Mouse (Mus musculus) forebrain, embryonic 10.5 days (tissue): Measurements from ENCODE around the gene Rps25. TPM values are rescaled to one million over a fixed set of nuclear protein-coding genes. Genes with fewer than 3 reads are reported as not detected.
"Not testable (repeated sequence)": the region's sequence is repeated elsewhere in the genome, so short reads cannot be mapped to it uniquely, and the experiment has no call there.

Experiments used
- DNase-seq: peaks from one replicate; pipeline ENCODE4 v3.0.0-alpha.2; 2017; ENCODE audit warnings: low spot score; ENCODE audit errors: extremely low spot score
- H3K27ac ChIP-seq: fragments of 300-500 bp; sonication (generic); 2 replicates; pipeline ENCODE4 v1.5.1; 2016; ENCODE audit warnings: mild to moderate bottlenecking
- H3K27me3 ChIP-seq: fragments of 300-500 bp; sonication (generic); 2 replicates; pipeline ENCODE4 v1.6.1; 2016; ENCODE audit warnings: mild to moderate bottlenecking; ENCODE audit not compliant: poor library complexity, severe bottlenecking
- H3K36me3 ChIP-seq: fragments of 300-500 bp; sonication (generic); replicated peaks from 2 replicates; pipeline ENCODE4 v1.6.1; 2016; ENCODE audit warnings: mild to moderate bottlenecking, moderate library complexity
- H3K4me1 ChIP-seq: fragments of 300-500 bp; sonication (generic); 2 replicates; pipeline ENCODE4 v1.6.1; 2016
- H3K4me3 ChIP-seq: fragments of 300-500 bp; sonication (generic); 2 replicates; pipeline ENCODE4 v1.5.1; 2016; ENCODE audit warnings: mild to moderate bottlenecking, moderate library complexity
- H3K9me3 ChIP-seq: fragments of 300-500 bp; sonication (generic); 2 replicates; pipeline ENCODE4 v1.6.1; 2016; ENCODE audit warnings: mild to moderate bottlenecking, moderate library complexity
- WGBS: fragments of 180-500 bp; shearing (Covaris S2); methylation state at CpG from one replicate; pipeline ENCODE4 v1.1.7; 2016; 5-methylcytosine and 5-hydroxymethylcytosine counted together
- polyA plus RNA-seq: library from polyadenylated mRNA; unstranded; fragments of >200 nt; fragmentation: Nextera tagmentation; extraction: Ambion mirVana; gene quantifications from 2 replicates; pipeline ENCODE4 v1.2.1, GENCODE M21; 2016

Rps25 gene
- 2,069 and 2,211 TPM in 2 replicates for polyA plus RNA-seq

- Histone ChIP-seq H3K4me1 (peaks cover 26% of the 10 kb centered on the region), H3K27ac (peak within 1 kb of the TSS; percentile 97), H3K4me3 (peak within 1 kb of the TSS; percentile 92), H3K9me3 (no peaks in the 10 kb centered on the region), H3K27me3 (no peaks in the 10 kb centered on the region), H3K36me3 (peaks cover 75% of the 10 kb centered on the region)
- DNase-seq, result peak; percentile 97
- WGBS, result under 1% methylated on average over 51 of the region's 51 CpGs
These were observed at the start of gene Rps25, which contains the start of gene Trappc4 for GRCm38 (mm10) chr9:44406906-44407751. Gene Rps25, plus strand, starts transcription at chr9:44407139. Gene Trappc4, minus strand, starts transcription at chr9:44407600.

- no peaks in the 10 kb centered on the region for H3K27me3 ChIP-seq
- H3K9me3 ChIP-seq, result no peaks in the 10 kb centered on the region
- 76% methylated on average over 4 of the region's 4 CpGs for WGBS
- H3K4me3 ChIP-seq, result no peak overlapping the region
- DNase-seq, result no peak
- H3K36me3 ChIP-seq, result peaks cover 76% of the 10 kb centered on the region
- no peak overlapping the region for H3K27ac ChIP-seq
- H3K4me1 ChIP-seq, result peaks cover 8% of the 10 kb centered on the region
These were observed 49.7 kb upstream of the Rps25 start for GRCm38 (mm10) chr9:44357207-44357606.

GRCm38 (mm10) chr9:44361190-44361917 is 45.6 kb upstream of the Rps25 start, which contains the start of gene Vps11:
Gene Vps11, minus strand, starts transcription at chr9:44361670.
- Histone ChIP-seq H3K27ac (peak within 1 kb of the TSS; percentile 83), H3K4me3 (peak within 1 kb of the TSS; percentile 89), H3K36me3 (peaks cover 35% of the 10 kb centered on the region), H3K9me3 (no peaks in the 10 kb centered on the region), H3K27me3 (no peaks in the 10 kb centered on the region), H3K4me1 (peaks cover 8% of the 10 kb centered on the region)
- peak; percentile 97 for DNase-seq
- WGBS, result under 1% methylated on average over 44 of the region's 44 CpGs

GRCm38 (mm10) chr9:44361931-44362330 is 45.0 kb upstream of the Rps25 start:
- 44% methylated on average over 4 of the region's 4 CpGs for WGBS
- H3K27me3 ChIP-seq, H3K4me1 ChIP-seq, H3K9me3 ChIP-seq, DNase-seq: not testable (repeated sequence)
- Histone ChIP-seq H3K27ac (peak overlapping the region; percentile 83), H3K4me3 (peak overlapping the region; percentile 89), H3K36me3 (peaks cover 29% of the 10 kb centered on the region)

- Histone ChIP-seq H3K27me3 (no peaks in the 10 kb centered on the region), H3K36me3 (peaks cover 5% of the 10 kb centered on the region), H3K9me3 (no peaks in the 10 kb centered on the region), H3K4me1 (peaks cover 8% of the 10 kb centered on the region), H3K27ac (no peak overlapping the region), H3K4me3 (no peak overlapping the region)
- WGBS, result 60% methylated on average over 3 of the region's 3 CpGs
- no peak for DNase-seq
These were observed 42.5 kb upstream of the Rps25 start for GRCm38 (mm10) chr9:44364480-44364879.

GRCm38 (mm10) chr9:44373386-44373785 is 33.6 kb upstream of the Rps25 start:
- H3K9me3 ChIP-seq, result no peaks in the 10 kb centered on the region
- H3K4me3 ChIP-seq, result no peak overlapping the region
- no peak for DNase-seq
- no peaks in the 10 kb centered on the region for H3K27me3 ChIP-seq
- no peaks in the 10 kb centered on the region for H3K36me3 ChIP-seq
- H3K27ac ChIP-seq, result no peak overlapping the region
- peaks cover 8% of the 10 kb centered on the region for H3K4me1 ChIP-seq

- peaks cover 8% of the 10 kb centered on the region for H3K36me3 ChIP-seq
- no peak overlapping the region for H3K4me3 ChIP-seq
- H3K9me3 ChIP-seq, result no peaks in the 10 kb centered on the region
- WGBS, result 91% methylated on average over 6 of the region's 6 CpGs
- no peaks in the 10 kb centered on the region for H3K27me3 ChIP-seq
- H3K4me1 ChIP-seq, result peaks cover 26% of the 10 kb centered on the region
- DNase-seq, result no peak
- no peak overlapping the region for H3K27ac ChIP-seq
These were observed 30.8 kb upstream of the Rps25 start for GRCm38 (mm10) chr9:44376141-44376540.

- not testable (repeated sequence) for H3K27ac ChIP-seq, H3K4me3 ChIP-seq, H3K9me3 ChIP-seq, DNase-seq, H3K27me3 ChIP-seq
- Histone ChIP-seq H3K36me3 (peaks cover 20% of the 10 kb centered on the region), H3K4me1 (peaks cover 30% of the 10 kb centered on the region)
- 86% methylated on average over 2 of the region's 2 CpGs for WGBS
These were observed 29.6 kb upstream of the Rps25 start for GRCm38 (mm10) chr9:44377335-44377734.

GRCm38 (mm10) chr9:44378153-44378730 is 28.7 kb upstream of the Rps25 start:
- Histone ChIP-seq H3K9me3 (no peaks in the 10 kb centered on the region), H3K4me3 (peak overlapping the region; percentile 76), H3K36me3 (peaks cover 29% of the 10 kb centered on the region), H3K4me1 (peaks cover 30% of the 10 kb centered on the region), H3K27ac (peak overlapping the region; percentile 90), H3K27me3 (no peaks in the 10 kb centered on the region)
- no peak for DNase-seq
- WGBS, result 91% methylated on average over 5 of the region's 5 CpGs

GRCm38 (mm10) chr9:44379054-44379834 is 27.7 kb upstream of the Rps25 start, which contains the start of gene Hyou1:
Gene Hyou1, plus strand, starts transcription at chr9:44379490.
- H3K27ac ChIP-seq, result peak within 1 kb of the TSS; percentile 90
- H3K4me3 ChIP-seq, result peak within 1 kb of the TSS; percentile 76
- no peaks in the 10 kb centered on the region for H3K27me3 ChIP-seq
- H3K9me3 ChIP-seq, result no peaks in the 10 kb centered on the region
- DNase-seq, result peak; percentile 99
- under 1% methylated on average over 83 of the region's 83 CpGs for WGBS
- H3K36me3 ChIP-seq, result peaks cover 39% of the 10 kb centered on the region
- H3K4me1 ChIP-seq, result peaks cover 30% of the 10 kb centered on the region

GRCm38 (mm10) chr9:44379862-44380261 is 27.1 kb upstream of the Rps25 start:
- DNase-seq, result no peak
- peaks cover 46% of the 10 kb centered on the region for H3K36me3 ChIP-seq
- H3K27ac ChIP-seq, result peak overlapping the region; percentile 90
- 11% methylated on average over 15 of the region's 15 CpGs for WGBS
- H3K9me3 ChIP-seq, result no peaks in the 10 kb centered on the region
- H3K4me1 ChIP-seq, result peaks cover 30% of the 10 kb centered on the region
- H3K27me3 ChIP-seq, result no peaks in the 10 kb centered on the region
- H3K4me3 ChIP-seq, result peak overlapping the region; percentile 76

GRCm38 (mm10) chr9:44384596-44384995 is 22.3 kb upstream of the Rps25 start:
- no peaks in the 10 kb centered on the region for H3K9me3 ChIP-seq
- H3K36me3 ChIP-seq, result peaks cover 93% of the 10 kb centered on the region

More at GRCm38 (mm10) chr9:44384596-44384995, 22.3 kb upstream of the Rps25 start:
- 93% methylated on average over 13 of the region's 13 CpGs for WGBS
- no peak overlapping the region for H3K4me3 ChIP-seq
- H3K27me3 ChIP-seq, result no peaks in the 10 kb centered on the region
- peaks cover 19% of the 10 kb centered on the region for H3K4me1 ChIP-seq
- no peak for DNase-seq
- H3K27ac ChIP-seq, result no peak overlapping the region
